Mouse (Mus musculus): ENCODE data around the gene Blzf1. TPM values are rescaled to one million over a fixed set of nuclear protein-coding genes. Genes with fewer than 3 reads are reported as not detected.

Gene Blzf1
- 31.6 and 33.7 TPM in 2 replicates for polyA plus RNA-seq (2015; fragmentation: Nextera tagmentation; extraction: Ambion mirVana)

DNA sequence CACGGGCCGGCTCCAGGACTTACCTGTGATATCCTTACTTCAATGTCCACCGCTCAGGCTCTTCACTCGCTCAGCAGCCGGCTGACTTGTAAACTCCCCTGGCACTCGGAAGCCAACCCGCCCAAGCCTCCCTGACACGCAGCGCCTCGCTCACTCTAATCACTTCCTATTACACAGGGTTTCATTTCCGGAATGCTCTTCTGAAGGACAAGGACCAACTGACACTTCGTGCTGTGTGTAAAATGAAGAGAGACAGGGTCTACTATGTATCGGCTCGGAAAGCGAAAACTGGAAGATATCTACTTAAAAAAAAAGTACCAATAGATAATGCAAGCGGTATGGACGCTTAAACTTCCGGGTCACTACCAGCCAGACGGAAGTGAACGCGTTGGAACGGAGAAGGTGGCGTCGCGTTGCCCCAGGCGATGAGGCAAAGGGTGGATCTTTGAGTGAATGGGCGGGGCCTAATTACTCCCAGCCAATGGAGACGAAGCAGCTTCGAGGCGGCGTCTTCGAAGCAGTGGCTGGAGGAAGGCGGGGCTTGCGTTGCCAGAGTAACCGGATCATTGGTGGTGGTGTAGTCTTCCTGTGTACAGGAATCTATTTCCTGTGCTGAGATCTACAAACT, at the start of gene Blzf1:
Blzf1 (minus strand) TSS at position 366 of the 628 bp plus-strand sequence.
- under 1% methylated on average over 35 of the region's 35 CpGs for WGBS
- Histone ChIP-seq H3K27ac (ENCODE audit: low read length) (peak within 1 kb of the TSS; percentile 64), H3K4me2 (ENCODE audit: low read length) (peak within 1 kb of the TSS; percentile 98), H3K9ac (replicated peaks; ENCODE audit: low read depth, low read length) (peak within 1 kb of the TSS; percentile 56), H3K27me3 (replicated peaks; ENCODE audit: control insufficient read depth, insufficient read depth, low read length) (no peaks in the 10 kb centered on the region), H3K4me3 (replicated peaks; ENCODE audit: low read length) (peak within 1 kb of the TSS; percentile 62), H3K36me3 (ENCODE audit: control insufficient read depth, insufficient read depth) (peaks cover 2% of the 10 kb centered on the region; the same call in 1 of the 2 replicates), H3K9me3 (ENCODE audit: control insufficient read depth, low read length) (no peaks in the 10 kb centered on the region), H3K4me1 (replicated peaks; ENCODE audit: control insufficient read depth, insufficient read depth, low read length) (peaks cover 24% of the 10 kb centered on the region)
- peak; percentile 99 for ATAC-seq

GRCm38 (mm10) chr1:164353443-164353842, 46.2 kb upstream of the Blzf1 start:
- Histone ChIP-seq H3K9me3 (ENCODE audit: control insufficient read depth, low read length) (no peaks in the 10 kb centered on the region), H3K27ac (ENCODE audit: low read length) (no peak overlapping the region), H3K9ac (replicated peaks; ENCODE audit: low read depth, low read length) (no peak overlapping the region), H3K4me1 (replicated peaks; ENCODE audit: control insufficient read depth, insufficient read depth, low read length) (peaks cover 3% of the 10 kb centered on the region; the same call in 1 of the 2 replicates), H3K36me3 (ENCODE audit: control insufficient read depth, insufficient read depth) (peaks cover under 1% of the 10 kb centered on the region; the same call in 1 of the 2 replicates), H3K4me2 (ENCODE audit: low read length) (no peak overlapping the region), H3K27me3 (replicated peaks; ENCODE audit: control insufficient read depth, insufficient read depth, low read length) (no peaks in the 10 kb centered on the region), H3K4me3 (replicated peaks; ENCODE audit: low read length) (no peak overlapping the region)
- 33% methylated on average over 3 of the region's 3 CpGs for WGBS
- ATAC-seq, result no peak

DNA sequence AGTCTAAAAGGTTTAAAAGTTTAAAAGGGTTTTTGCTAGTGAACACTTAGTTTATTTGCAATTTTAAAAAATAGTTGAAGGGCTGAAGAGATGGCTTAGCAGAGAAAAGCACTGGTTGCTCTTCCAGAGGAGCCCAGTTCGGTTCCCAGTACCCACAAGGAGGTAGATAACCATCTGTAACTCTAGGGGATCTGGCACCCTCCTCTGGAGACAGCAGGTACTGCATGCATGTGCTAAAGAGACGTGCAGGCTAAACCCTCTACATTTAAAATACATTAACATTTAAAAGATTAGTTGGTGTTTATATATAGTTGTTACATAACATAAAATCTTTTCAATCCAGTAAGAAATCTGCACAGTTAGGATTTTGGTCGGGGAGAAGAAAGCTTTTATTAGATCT, 34.9 kb upstream of the Blzf1 start:
- 0 out of 2 replicates have a peak, but pooled peaks cover 2% of the 10 kb centered on the region for H3K9me3 ChIP-seq (ENCODE audit: control insufficient read depth, low read length)
- H3K36me3 ChIP-seq (ENCODE audit: control insufficient read depth, insufficient read depth), result peaks cover 11% of the 10 kb centered on the region
- H3K4me1 ChIP-seq (replicated peaks; ENCODE audit: control insufficient read depth, insufficient read depth, low read length), result no peaks in the 10 kb centered on the region
- 88% methylated on average over 3 of the region's 3 CpGs for WGBS
- H3K4me2 ChIP-seq (ENCODE audit: low read length), result no peak overlapping the region
- no peak for ATAC-seq
- H3K27ac ChIP-seq (ENCODE audit: low read length), result no peak overlapping the region
- H3K4me3 ChIP-seq (replicated peaks; ENCODE audit: low read length), result no peak overlapping the region
- H3K9ac ChIP-seq (replicated peaks; ENCODE audit: low read depth, low read length), result no peak overlapping the region
- no peaks in the 10 kb centered on the region for H3K27me3 ChIP-seq (replicated peaks; ENCODE audit: control insufficient read depth, insufficient read depth, low read length)

GRCm38 (mm10) chr1:164335846-164336245, 28.6 kb upstream of the Blzf1 start:
- H3K27ac ChIP-seq (ENCODE audit: low read length), result no peak overlapping the region
- H3K36me3 ChIP-seq (ENCODE audit: control insufficient read depth, insufficient read depth), result peaks cover under 1% of the 10 kb centered on the region
- ATAC-seq, result no peak
- no peaks in the 10 kb centered on the region for H3K4me1 ChIP-seq (replicated peaks; ENCODE audit: control insufficient read depth, insufficient read depth, low read length)
- no peaks in the 10 kb centered on the region for H3K27me3 ChIP-seq (replicated peaks; ENCODE audit: control insufficient read depth, insufficient read depth, low read length)
- no peak overlapping the region for H3K9ac ChIP-seq (replicated peaks; ENCODE audit: low read depth, low read length)
- H3K9me3 ChIP-seq (ENCODE audit: control insufficient read depth, low read length), result no peaks in the 10 kb centered on the region
- WGBS, result 86% methylated on average over 4 of the region's 4 CpGs
- H3K4me2 ChIP-seq (ENCODE audit: low read length), result no peak overlapping the region
- H3K4me3 ChIP-seq (replicated peaks; ENCODE audit: low read length), result no peak overlapping the region

GRCm38 (mm10) chr1:164335435-164335834, 28.1 kb upstream of the Blzf1 start:
- no peak for ATAC-seq
- Histone ChIP-seq H3K27ac (ENCODE audit: low read length) (no peak overlapping the region), H3K9ac (replicated peaks; ENCODE audit: low read depth, low read length) (no peak overlapping the region), H3K4me1 (replicated peaks; ENCODE audit: control insufficient read depth, insufficient read depth, low read length) (no peaks in the 10 kb centered on the region), H3K36me3 (ENCODE audit: control insufficient read depth, insufficient read depth) (no peaks in the 10 kb centered on the region; the same call in 1 of the 2 replicates), H3K4me2 (ENCODE audit: low read length) (no peak overlapping the region), H3K4me3 (replicated peaks; ENCODE audit: low read length) (no peak overlapping the region), H3K9me3 (ENCODE audit: control insufficient read depth, low read length) (no peaks in the 10 kb centered on the region), H3K27me3 (replicated peaks; ENCODE audit: control insufficient read depth, insufficient read depth, low read length) (no peaks in the 10 kb centered on the region)
- 96% methylated on average over 3 of the region's 3 CpGs for WGBS

DNA sequence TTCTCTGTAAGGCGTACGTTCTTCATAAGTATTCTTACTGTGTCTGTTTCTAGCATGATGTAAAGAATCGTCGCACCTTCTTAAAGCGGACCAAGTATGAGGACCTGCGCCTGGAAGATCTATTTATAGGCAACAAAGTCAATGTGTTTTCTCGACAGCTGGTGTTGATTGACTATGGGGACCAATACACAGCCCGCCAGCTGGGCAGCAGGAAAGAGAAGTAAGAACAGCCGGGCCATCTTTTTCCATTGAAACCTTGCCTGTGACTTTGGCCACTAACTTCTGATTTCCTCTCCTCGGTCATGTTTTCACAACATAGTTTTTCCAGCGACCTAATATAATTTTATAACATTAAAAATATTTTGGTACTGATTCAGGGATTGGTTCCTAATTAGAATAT, 25.3 kb upstream of the Blzf1 start:
- Histone ChIP-seq H3K27me3 (replicated peaks; ENCODE audit: control insufficient read depth, insufficient read depth, low read length) (no peaks in the 10 kb centered on the region), H3K9me3 (ENCODE audit: control insufficient read depth, low read length) (no peaks in the 10 kb centered on the region), H3K36me3 (ENCODE audit: control insufficient read depth, insufficient read depth) (peaks cover 2% of the 10 kb centered on the region), H3K27ac (ENCODE audit: low read length) (no peak overlapping the region), H3K4me1 (replicated peaks; ENCODE audit: control insufficient read depth, insufficient read depth, low read length) (no peaks in the 10 kb centered on the region), H3K9ac (replicated peaks; ENCODE audit: low read depth, low read length) (no peak overlapping the region), H3K4me2 (ENCODE audit: low read length) (no peak overlapping the region), H3K4me3 (replicated peaks; ENCODE audit: low read length) (no peak overlapping the region)
- 86% methylated on average over 11 of the region's 11 CpGs for WGBS
- no peak for ATAC-seq

- H3K4me2 ChIP-seq (ENCODE audit: low read length), result no peak overlapping the region
- no peaks in the 10 kb centered on the region for H3K9me3 ChIP-seq (ENCODE audit: control insufficient read depth, low read length)
- H3K4me3 ChIP-seq (replicated peaks; ENCODE audit: low read length), result no peak overlapping the region
- H3K36me3 ChIP-seq (ENCODE audit: control insufficient read depth, insufficient read depth), result peaks cover 2% of the 10 kb centered on the region; the same call in 1 of the 2 replicates
- no peaks in the 10 kb centered on the region for H3K27me3 ChIP-seq (replicated peaks; ENCODE audit: control insufficient read depth, insufficient read depth, low read length)
- H3K27ac ChIP-seq (ENCODE audit: low read length), result no peak overlapping the region
- 76% methylated on average over 7 of the region's 7 CpGs for WGBS
- H3K4me1 ChIP-seq (replicated peaks; ENCODE audit: control insufficient read depth, insufficient read depth, low read length), result peaks cover 2% of the 10 kb centered on the region
- no peak for ATAC-seq
- no peak overlapping the region for H3K9ac ChIP-seq (replicated peaks; ENCODE audit: low read depth, low read length)
These were observed 20.5 kb upstream of the Blzf1 start for GRCm38 (mm10) chr1:164327764-164328163.

DNA sequence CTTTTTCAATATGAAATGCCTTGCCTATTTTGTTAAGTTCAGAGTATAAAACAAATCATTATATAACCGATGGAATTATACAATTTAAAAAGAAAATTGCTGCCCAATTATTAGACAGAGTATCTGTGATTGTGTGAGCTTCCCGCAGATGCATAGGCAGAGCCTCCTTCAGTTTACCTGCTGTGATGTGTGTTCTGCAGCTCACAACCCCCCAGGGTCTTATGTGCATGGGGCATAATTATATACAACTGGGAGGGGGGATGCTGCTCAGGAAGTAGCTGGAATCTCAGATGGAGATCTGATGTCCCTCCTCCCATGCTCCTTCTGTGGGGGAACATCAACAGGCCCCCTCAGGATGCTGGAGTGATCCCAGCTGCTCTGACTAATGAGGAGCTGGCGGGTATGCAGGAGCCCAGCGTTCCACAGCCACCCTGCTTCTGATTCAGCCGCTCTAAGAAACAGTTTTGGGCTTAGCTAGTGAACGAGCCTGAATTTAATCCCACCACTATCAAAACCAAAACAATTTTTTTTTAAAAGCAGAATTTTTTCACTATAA, 19.4 kb upstream of the Blzf1 start:
- ATAC-seq, result peak; percentile 73
- H3K27ac ChIP-seq (ENCODE audit: low read length), result no peak overlapping the region
- no peak overlapping the region for H3K4me3 ChIP-seq (replicated peaks; ENCODE audit: low read length)
- H3K4me2 ChIP-seq (ENCODE audit: low read length), result no peak overlapping the region
- H3K4me1 ChIP-seq (replicated peaks; ENCODE audit: control insufficient read depth, insufficient read depth, low read length), result peaks cover 2% of the 10 kb centered on the region
- no peaks in the 10 kb centered on the region for H3K9me3 ChIP-seq (ENCODE audit: control insufficient read depth, low read length)
- H3K36me3 ChIP-seq (ENCODE audit: control insufficient read depth, insufficient read depth), result peaks cover 2% of the 10 kb centered on the region; the same call in 1 of the 2 replicates
- 0 out of 2 replicates have a peak overlapping the region, but pooled peaks have one; percentile 22 for H3K9ac ChIP-seq (replicated peaks; ENCODE audit: low read depth, low read length)
- H3K27me3 ChIP-seq (replicated peaks; ENCODE audit: control insufficient read depth, insufficient read depth, low read length), result no peaks in the 10 kb centered on the region
- WGBS, result 39% methylated on average over 6 of the region's 6 CpGs

DNA sequence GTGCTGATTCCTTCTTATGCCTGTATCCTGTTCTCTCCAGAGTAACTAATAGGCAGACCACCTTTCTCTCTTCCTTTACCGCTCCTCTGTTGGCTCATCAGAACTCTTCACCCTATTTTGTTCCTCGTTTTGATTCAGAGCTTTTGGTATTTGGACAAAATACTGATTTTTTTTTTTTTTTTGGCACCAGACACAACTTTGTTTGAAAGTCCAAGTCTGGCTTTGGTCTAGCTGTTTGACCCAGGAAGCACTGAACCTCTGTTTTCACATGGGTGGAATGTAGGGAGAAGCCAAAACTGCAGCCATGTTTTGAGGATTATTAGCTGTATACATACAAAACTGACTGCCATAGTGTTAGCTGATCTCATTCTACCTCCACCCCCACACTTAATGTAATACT, 17.6 kb upstream of the Blzf1 start:
- ATAC-seq, result no peak
- Histone ChIP-seq H3K4me1 (replicated peaks; ENCODE audit: control insufficient read depth, insufficient read depth, low read length) (peaks cover 2% of the 10 kb centered on the region), H3K36me3 (ENCODE audit: control insufficient read depth, insufficient read depth) (peaks cover 2% of the 10 kb centered on the region; the same call in 1 of the 2 replicates), H3K9me3 (ENCODE audit: control insufficient read depth, low read length) (no peaks in the 10 kb centered on the region), H3K27me3 (replicated peaks; ENCODE audit: control insufficient read depth, insufficient read depth, low read length) (no peaks in the 10 kb centered on the region), H3K4me2 (ENCODE audit: low read length) (no peak overlapping the region), H3K9ac (replicated peaks; ENCODE audit: low read depth, low read length) (no peak overlapping the region), H3K4me3 (replicated peaks; ENCODE audit: low read length) (no peak overlapping the region), H3K27ac (ENCODE audit: low read length) (no peak overlapping the region)
- WGBS, result 85% methylated on average over 2 of the region's 2 CpGs

Data from forebrain, embryonic 16.5 days (tissue).